Mouse (Mus musculus) embryonic fibroblast, embryonic 13.5 days (primary cell): ENCODE results near the gene Gja6.

Experiments
- CTCF ChIP-seq: IDR thresholded peaks from 2 replicates; pipeline ENCODE4 v1.5.1; 2011; ENCODE audit warnings: mild to moderate bottlenecking, control low read depth, low read length, moderate library complexity, borderline replicate concordance; ENCODE audit not compliant: insufficient read depth
- POLR2A ChIP-seq: IDR thresholded peaks from 2 replicates; pipeline ENCODE4 v1.6.1; 2011; ENCODE audit warnings: low read depth, mild to moderate bottlenecking, control low read depth, low read length, moderate library complexity

DNA sequence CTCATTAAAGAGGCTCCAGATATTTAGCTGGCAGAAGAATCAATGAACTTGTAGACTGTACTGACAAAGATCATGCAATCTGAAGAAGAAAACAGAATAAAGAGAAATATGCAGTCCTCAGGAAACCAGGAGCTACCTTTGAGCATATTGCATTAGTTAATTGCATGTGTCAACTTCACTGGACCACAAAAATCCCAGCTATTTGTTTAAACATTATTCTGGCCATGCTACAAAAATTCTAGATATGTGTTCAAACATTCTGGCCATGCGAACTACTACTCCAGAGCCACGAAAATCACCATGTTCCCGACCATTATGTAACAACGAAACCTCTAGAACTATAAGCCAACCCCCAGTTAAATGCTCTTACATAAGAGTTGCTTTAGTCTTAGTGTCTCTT, 37.9 kb upstream of the Gja6 start:
- no peak for TF ChIP-seq CTCF
- no peak for TF ChIP-seq POLR2A
